Mouse (Mus musculus): ENCODE results near the gene Pgam5. TPM values are rescaled to one million over a fixed set of nuclear protein-coding genes. Genes with fewer than 3 reads are reported as not detected.

The Pgam5 gene
- total RNA-seq (2021): 10 to 100 TPM; 21.8 to 24.1 TPM
- long read RNA-seq, experiment 1, transcript Pgam5-201 (6 exons, 2,044 nt): major isoform, 20 of 41 reads
- long read RNA-seq, experiment 1, transcript Pgam5-202 (6 exons, 2,098 nt): minor isoform, 16 of 41 reads
- long read RNA-seq, experiment 1, partial matches to known transcripts: 2 of 41 reads
- long read RNA-seq, experiment 1, other reads (novel, unspliced or antisense): 3 of 41 reads
- long read RNA-seq, experiment 2, transcript Pgam5-201 (6 exons, 2,044 nt): minor isoform, 11 of 30 reads
- long read RNA-seq, experiment 2, transcript Pgam5-202 (6 exons, 2,098 nt): major isoform, 17 of 30 reads
- long read RNA-seq, experiment 2, partial matches to known transcripts: 0 of 30 reads
- long read RNA-seq, experiment 2, other reads (novel, unspliced or antisense): 2 of 30 reads

DNA sequence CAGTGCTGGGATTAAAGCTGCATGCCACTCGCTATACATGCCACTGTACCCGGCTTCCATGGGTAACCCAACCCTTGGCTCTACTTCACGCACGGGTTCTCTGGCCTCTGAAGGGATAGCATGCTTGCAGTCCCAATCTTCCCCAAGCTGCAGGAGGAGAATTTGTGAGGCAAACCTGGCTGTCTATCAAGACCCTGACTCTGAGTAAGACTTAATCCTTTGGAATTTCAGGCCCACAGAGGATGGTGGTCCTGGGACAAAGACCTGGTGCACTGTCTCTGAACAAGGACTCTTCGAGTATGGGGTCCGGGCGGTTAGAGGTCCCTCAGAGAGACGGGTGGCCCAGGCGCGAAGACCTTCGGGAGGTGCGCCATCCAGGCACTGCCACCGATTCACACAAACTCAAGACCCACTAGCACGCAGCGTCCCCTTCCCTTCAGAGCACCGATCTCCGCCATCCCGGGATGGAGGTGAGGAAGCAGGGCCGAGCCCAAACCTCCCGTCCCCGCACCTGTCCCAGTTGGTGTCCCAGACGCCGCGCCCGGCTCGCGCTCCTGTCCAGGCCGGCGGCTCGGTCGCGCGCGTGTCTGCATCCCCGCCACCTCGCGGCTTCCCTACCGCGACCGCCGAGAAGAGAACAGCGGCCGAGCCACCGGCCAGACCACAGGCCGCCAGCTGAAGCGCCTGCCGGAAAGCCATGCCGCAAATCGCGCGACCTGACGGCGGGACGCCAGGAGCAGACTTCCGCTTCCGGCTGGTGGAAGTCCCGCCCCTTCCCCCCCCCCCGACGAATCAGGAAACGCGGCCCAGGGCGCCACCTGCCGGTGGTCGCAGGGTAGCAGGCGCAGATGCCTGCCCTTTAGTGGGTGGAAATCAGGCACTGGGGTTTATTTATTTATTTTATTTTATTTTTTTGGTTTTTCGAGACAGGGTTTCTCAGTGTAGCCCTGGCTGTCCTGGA is at the start of gene Pgam5:
Gene Pgam5, minus strand, starts transcription at position 773 of the 961 bp plus-strand sequence.
- peak; percentile 88 for DNase-seq

DNA sequence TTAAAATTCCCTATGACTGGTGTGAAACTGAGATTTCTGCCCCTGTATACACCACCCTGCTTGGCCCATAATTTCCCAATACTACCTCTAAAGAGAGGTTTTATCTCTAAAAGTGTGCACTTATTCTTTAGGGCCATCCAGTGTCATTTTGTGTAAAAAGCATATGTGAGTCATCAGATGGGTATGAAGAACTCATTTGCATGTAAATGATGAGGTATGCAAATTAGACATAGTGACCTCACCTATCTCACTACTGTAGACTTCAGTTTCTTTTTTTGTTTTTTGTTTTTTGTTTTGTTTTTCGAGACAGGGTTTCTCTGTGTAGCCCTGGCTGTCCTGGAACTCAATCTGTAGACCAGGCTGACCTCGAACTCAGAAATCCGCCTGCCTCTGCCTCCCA is 43.4 kb upstream of the Pgam5 start:
- DNase-seq: no peak

DNA sequence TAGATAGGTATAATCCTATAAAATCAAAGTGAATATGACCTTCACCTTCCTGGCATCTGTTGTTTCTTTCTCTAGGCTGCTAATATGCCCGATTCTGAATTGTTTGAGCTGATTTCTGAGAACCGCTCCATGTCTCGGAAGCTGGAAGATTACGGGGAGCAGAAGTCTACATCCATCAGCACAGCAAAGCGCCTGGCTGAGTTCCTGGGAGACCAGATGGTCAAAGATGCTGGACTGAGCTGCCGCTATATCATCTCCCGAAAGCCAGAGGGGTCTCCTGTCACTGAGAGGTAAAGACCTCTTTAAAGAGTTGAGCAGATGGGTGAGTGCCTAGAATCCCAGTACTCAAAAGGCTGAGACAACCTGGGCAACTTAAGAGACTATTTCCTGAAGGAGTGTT is 39.1 kb upstream of the Pgam5 start:
- no peak for DNase-seq

DNA sequence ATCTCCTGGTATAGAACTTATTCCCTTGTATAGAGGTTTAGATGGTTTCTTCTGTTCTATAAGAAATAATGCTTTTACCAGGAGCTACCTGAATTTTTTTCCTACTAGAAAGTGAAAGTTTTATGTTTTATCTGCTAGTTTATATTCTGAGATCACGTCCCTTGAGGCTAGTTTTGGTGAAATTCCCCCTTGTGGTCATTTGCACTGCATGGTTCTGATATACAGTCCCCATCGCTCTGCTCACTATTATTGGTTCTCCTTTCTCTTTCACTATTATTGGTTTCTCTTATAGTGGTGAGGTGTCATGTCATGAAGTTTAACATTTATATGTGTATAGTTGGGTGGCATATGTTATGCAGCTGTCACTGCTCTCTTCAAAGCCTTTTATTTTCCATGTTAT is 30.9 kb upstream of the Pgam5 start:
- DNase-seq: no peak

DNA sequence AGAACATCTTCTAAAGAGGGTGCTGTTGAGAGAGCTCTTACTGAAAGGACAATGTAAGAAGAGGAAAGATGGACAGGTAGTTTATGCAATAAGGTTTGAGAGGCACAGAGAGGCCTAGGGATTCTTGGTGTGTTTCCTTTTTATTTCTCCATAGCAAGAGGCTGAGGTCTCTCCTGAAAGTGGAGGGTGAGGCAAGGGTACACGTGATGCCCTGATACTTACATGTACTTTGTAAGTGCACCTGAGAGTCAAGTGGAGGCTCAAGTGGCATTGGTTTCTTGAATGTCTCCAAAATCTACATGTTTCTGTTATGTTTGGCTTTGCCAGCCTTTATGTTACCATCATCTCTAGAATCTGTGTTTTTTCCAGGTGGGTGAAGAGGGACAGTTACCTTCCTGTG is 26.9 kb upstream of the Pgam5 start:
- DNase-seq: no peak

DNA sequence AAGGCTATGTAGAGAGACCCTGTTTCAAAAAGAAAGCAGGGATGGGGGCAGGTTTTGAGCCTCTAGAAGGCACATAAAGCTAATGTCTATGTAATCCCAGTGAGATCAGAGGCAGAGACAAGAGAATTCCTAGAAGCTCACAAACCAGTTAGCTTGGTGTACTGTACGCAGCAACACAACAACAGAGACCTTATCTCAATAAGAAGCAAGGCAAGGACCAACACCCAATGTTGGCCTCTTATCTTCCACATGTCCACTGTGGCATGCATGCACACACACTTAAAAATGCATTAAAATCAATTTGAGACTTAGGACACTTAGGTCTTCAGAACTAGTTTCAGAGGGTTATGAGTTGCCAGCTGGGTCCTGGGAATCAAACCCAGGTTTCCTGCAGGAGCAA is 21.9 kb upstream of the Pgam5 start:
- no peak for DNase-seq

DNA sequence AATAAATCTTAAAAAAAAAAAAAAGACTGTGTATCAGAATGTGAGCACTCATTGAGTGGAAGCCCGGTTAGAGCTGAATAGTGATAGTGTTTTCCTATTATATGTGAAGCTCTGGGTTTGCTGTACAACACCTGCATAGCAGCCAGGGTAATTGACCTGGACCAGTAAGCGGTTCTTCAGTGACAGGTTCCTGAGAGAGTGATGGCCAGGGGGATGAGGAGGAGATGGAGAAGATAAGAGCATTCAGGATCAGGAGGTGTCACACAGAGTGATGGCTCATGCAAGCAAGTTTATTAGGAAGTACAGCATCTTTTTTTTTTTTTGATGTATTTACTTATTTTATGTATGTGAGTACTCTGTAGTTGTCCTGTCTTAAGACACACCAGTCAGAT is 17.4 kb upstream of the Pgam5 start:
- DNase-seq: no peak

DNA sequence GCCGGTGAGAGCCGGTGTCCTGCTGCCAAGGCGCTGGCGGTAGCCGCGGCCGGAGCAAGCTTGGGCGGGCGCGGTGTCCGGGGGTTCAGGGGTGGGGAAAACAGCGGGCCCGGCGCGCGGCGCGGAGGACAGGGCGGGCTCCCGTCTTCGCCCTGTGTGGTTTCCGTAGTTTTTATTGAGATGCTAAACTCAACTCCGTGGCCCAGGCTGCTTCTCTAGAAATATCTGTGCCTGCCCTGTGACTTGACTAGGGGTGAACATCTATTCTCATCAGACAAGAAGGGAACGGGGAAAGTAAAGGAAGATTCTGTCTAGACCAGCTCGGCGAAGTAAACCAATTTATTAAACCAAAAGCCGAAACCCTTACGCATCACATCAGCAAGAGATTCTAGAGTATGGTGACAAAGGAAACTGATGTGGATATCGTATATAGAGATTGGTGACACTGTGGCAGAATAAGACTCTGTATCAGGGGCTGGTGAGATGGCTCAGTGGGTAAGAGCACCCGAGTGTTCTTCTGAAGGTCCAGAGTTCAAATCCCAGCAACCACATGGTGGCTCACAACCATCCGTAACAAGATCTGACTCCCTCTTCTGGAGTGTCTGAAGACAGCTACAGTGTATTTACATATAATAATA is 16.9 kb upstream of the Pgam5 start:
- no peak for DNase-seq

DNA sequence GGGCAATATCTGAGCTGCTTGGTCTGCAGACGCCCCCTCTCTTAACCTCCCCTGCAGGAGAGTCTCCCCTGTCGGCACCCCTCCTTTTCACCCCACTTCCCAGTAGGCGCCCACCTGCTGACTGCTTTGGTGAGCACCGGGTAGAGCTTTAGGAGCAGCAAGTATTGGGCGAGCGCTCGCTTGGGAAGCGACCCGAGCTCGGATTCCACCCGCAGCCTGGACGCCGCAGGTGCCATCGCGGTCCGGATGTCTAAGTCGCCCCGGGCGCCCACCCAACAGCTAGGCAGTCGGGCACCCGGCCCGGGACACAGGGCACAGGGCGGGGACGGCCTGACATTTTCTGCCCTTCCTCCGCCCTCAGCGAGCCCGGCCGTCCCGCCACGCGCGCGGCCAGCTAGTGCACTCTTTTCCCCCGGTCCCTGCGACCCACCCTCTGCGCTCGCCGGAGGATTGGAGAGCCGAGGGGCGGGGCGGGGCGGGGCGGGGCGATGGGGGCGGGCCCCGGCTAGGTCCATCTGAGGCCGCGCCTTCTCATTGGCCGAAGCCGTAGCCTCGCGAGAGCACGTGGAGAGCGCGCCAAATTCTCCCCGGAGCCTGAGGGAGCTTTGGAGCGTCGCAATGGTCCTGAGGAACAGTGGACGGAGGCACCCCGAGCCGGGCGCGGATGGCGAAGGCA is 16.2 kb upstream of the Pgam5 start, which contains the start of the genes Pxmp2 and Pole:
Gene Pxmp2, minus strand, starts transcription at position 417 of the 676 bp plus-strand sequence.
Gene Pole, plus strand, starts transcription at position 537 of the 676 bp plus-strand sequence.
- DNase-seq: peak; percentile 88

DNA sequence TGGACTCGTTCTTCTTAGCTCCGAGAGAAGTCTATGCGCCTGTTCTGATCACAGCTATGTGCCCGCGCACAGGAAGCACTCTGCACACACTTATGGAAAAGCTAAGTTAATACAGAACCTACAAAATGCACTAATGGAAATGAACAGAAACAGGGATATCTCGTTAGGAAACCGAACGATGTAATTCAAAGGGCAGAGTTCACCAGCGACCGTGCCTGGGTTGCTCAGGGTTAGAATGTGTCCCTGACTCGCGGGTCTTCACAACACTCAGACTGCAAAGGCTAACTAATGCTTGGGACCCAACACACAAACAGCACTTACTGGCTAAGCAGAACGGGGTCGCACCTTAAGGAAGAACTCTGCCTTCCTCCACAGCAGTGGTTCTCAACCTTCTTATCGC is 15.4 kb upstream of the Pgam5 start:
- DNase-seq: no peak

DNA sequence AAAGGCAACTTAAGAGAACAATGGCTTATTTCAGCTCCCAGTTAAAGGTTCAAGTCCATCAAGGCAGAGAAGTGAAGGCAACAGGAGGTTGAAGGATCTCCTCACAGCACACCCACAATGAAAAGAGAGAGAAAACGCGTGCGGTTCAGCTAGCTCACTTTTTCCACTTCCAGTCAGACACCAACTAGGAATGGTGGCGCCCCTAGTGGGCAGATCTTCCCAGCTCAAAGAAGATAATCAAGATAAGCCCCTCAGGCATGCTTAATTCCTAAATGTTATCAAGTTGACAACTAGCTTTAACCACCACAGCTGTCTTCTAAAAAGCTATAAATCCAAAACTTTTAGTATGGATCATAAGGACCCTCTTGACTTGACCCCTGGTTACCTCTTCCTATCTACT is 14.8 kb upstream of the Pgam5 start:
- DNase-seq: no peak

DNA sequence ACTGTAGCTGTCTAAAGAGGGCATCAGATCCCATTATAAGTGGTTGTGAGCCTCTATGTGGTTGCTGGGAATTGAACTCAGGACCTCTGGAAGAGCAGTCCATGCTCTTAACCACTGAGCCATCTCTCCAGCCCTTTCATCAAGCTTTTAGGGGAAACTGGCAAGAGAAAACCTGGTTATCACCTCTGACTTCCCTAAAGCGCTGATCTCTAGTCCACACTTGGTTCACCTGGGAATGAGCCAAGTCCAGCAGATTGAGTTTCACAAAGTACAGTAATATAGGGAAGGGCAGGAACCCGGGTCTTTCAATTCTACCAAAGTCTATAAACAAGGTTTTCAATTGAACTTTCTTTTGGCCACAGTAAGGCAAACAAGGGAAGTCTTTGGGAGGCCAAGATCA is 12.3 kb upstream of the Pgam5 start:
- DNase-seq: no peak

DNA sequence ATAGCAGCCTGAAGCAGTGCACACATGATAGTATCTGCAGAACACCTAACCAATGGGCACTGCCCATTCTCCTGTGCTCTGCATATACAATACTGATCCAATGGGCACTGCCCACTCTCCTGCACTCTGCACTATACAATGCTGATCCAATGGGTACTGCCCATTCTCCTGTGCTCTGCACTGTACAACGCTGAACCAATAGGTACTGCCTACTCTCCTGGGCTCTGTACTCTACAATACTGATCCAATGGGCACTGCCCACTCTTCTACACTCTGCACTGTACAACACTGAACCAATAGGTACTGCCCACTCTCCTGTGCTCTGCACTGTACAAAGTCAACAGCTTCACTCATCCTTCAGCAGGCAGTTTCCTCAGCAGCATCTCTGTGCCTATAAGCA is 7.2 kb upstream of the Pgam5 start:
- no peak for DNase-seq

DNA sequence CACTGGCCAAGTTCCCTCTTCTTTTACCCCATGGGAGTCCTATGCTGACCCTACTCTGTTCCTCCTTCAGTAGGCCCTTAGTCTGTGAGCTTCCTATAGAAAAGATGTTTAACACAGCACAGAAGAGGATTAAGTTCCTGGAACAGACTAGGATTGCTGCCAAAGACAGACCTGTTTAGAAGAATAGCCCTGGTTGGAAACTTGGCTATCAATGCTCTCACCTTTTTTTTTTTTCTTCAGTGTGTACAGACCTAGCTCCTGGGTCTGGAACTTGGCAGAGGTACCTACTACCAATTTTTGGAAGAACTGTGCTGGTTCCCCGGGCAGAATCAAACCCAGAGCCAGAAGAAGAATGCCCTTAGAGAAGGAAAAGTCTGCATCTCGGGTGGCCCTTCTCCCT is 6.7 kb upstream of the Pgam5 start:
- DNase-seq: no peak

DNA sequence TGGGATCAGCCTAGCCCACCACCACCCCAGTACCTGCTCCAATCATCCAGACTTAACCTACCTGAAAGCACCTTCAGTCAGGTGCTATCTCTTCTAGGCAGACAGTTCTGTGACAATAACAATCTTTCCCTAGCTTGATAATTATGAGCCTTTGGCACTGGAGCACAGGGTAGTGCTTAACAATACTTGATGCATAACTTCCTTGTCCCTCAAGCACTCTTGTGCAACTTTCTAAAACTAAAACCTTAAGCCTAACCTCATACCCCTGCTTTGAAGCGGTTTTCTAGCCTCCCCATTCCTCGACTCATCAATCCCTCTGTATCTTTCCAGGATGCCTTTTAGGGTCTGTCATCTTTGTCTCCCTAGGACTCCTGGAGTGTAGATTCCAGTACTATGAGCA is 5.1 kb upstream of the Pgam5 start:
- DNase-seq: no peak

DNA sequence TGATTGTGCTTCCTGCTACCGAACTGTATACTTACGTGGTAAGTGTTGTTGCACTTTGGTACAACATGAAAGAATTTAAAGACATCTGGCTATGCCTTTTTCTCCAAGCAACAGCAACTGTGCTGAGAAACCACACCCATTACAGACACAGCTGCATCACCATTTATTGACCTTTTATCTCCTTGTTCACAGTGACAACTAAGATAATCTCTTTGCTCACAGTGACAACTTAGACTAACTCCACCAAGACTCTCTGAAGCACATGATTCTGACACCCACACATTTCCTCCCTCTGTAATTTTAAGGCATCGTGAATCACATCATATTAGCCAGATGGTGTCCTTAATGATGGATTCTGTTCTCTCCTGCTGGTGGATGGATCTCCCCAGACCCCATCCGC is 4.4 kb upstream of the Pgam5 start:
- DNase-seq: no peak

DNA sequence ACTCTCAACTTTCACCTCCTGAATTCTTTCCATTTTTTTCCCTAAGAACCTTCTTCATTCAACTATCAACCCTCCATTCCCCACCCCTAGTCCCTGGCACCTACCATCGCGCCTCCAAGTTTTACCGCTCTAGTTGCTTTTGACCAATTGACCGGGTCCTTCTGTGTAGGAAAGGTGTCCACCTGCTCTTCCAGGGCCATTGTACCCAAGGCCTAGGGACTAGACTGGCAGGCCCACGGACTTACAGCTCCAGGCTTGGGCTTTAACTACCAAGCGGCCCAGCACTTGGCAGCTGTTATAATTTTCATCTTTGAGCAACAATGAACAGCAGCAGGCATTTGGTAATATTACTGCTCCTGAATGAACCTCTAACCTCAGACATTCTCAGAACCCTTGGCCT is 529 bp upstream of the Pgam5 start:
- DNase-seq: no peak

DNA sequence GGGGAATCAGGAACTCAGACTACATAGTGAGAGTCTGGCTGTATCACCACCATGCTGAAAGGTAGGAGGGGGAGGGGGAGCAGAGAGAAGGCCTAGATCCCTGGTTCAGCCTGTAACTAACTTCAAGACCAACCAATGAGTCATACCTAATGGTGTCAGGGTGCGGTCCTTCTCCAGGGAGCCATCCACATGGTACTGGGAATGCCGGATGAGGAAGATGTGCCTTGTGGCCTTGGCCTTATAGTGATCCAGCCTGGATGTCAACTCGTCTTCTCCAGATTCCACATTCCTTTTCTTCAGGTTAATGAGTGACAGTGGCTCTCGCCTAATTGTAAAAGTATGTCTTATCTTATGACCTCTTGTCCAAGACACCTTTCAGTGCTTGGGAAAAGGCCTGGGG is 2.8 kb downstream of the Pgam5 start:
- DNase-seq: no peak

DNA sequence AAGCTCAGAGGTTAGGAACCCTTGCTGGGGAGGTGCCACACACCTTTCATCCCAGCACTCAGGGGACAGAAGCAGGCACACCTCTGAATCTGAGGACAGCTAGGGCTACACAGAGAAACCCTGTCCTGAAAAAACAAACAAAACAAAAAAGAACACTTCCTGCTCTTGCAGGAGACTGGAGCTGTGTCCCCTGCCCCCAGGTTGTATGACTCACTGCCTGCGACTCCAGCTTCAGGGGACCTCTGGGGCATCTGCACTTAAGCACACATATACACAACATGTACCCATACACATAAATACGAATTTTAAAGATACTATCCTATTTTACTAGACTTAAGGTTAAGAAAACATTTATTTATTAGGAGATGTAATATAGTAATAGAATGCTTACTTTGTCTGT is 25.6 kb downstream of the Pgam5 start:
- no peak for DNase-seq

DNA sequence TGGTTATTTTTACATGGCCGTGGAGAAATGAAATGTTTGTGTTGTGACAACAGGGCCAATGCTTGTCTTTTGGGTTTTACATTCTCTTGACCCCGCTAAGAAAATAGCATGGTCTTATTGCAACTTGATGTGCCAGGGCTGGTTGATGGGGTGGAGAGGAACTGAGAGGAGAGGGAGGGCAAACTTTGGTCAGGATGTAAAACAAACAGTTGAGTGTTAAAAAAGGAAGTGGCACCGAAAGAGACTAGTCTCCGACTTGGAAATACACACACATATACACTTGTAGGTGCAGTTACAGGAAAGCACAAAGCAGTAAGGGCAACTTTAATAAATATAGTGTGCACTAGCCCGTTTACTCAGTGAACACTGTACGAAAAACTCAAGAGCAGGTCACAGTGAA is 37.4 kb downstream of the Pgam5 start:
- DNase-seq: no peak

DNA sequence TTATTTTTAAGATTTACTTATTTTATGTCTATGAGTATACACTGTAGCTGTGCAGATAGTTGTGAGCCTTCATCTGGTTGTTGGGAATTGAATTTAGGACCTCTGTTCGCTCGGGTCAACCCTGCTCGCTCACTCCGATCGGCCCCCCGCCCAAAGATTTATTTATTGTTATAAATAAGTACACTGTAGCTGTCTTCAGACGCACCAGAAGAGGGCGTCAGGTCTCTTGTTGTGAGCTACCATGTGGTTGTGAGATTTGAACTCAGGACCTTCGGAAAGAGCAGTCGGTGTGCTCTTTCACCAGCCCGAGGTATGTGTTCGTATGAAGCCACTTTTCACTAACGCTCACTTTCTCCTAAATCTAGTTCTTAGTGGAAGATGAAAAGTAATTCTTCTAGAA is 38.1 kb downstream of the Pgam5 start:
- no peak for DNase-seq
